Mouse (Mus musculus): ENCODE results near the gene Gusb. TPM values are rescaled to one million over a fixed set of nuclear protein-coding genes. Genes with fewer than 3 reads are reported as not detected.

Gusb gene
- total RNA-seq, 1 experiment from 2014 or later = 59.4 TPM

GRCm38 (mm10) chr5:130027696-130028095 lies 24.8 kb upstream of the Gusb start:
- no peak for ATAC-seq (replicated peaks; ENCODE audit: insufficient number of reproducible peaks, low FRiP score, low TSS enrichment, poor library complexity, severe bottlenecking)

DNA sequence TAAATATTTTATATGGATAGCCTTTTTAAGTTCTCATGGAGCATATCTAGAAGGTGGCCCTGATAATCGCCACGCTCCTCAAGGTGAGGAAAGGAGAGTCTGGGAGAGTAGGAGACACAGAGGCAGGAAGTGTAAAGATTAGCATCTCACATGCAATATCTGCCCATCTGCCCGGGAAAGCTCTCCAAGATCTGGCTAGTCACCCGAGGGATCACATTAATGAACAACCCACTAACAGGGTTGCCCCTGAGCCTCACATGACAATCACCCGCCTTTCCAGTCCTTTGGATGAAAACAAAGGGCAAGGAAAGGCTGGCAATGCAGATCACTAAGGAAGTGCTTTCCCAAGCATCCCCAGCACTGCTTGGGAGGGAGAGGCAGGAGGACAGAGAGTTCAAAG lies 24.3 kb upstream of the Gusb start:
- ATAC-seq (replicated peaks; ENCODE audit: insufficient number of reproducible peaks, low FRiP score, low TSS enrichment, poor library complexity, severe bottlenecking) = no peak

DNA sequence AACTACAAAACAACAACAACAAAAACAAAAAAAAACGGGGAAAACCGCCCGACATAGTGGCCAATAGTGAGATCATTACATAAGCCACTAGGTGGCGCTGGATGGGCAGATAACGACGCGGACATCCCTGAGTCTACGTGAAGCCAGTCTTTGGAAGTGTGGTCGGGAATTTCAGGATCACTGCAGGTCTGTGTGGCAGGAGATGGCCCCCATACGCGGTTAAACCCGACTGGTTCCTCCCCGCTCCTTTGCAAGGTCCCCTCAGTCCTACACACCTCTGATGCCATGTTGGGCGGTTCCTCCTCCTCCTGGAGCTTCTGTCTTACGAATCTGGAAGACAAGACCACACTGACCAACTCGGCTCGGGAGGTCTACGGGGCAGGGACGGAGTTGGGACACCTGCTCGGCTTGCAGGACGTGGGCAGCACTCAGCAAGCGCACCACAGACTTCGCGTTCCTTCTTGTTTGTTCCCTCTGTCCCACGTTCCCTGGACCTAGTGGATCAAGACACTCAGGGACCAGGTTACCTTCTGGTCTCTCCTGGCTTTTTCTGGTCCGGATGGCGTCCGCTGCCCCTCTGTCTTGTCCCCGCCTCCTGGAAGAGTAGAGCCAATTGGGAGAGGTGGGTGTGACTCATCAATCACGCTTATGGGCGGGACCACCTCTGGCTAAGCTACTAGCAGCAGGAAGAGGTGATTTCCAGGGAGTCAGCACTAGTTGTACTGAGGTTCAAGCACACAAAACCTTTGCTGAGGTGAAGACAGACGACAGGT lies 21.1 kb upstream of the Gusb start:
- ATAC-seq (replicated peaks; ENCODE audit: insufficient number of reproducible peaks, low FRiP score, low TSS enrichment, poor library complexity, severe bottlenecking) = peak; percentile 88

GRCm38 (mm10) chr5:130023067-130023766 lies 20.4 kb upstream of the Gusb start:
- no peak for ATAC-seq (replicated peaks; ENCODE audit: insufficient number of reproducible peaks, low FRiP score, low TSS enrichment, poor library complexity, severe bottlenecking)

- no peak for ATAC-seq (replicated peaks; ENCODE audit: insufficient number of reproducible peaks, low FRiP score, low TSS enrichment, poor library complexity, severe bottlenecking)
Measured at GRCm38 (mm10) chr5:130022366-130022765, 19.5 kb upstream of the Gusb start.

GRCm38 (mm10) chr5:130021361-130021966 lies 18.6 kb upstream of the Gusb start:
- no peak for ATAC-seq (replicated peaks; ENCODE audit: insufficient number of reproducible peaks, low FRiP score, low TSS enrichment, poor library complexity, severe bottlenecking)

- ATAC-seq (replicated peaks; ENCODE audit: insufficient number of reproducible peaks, low FRiP score, low TSS enrichment, poor library complexity, severe bottlenecking) = no peak
Measured at GRCm38 (mm10) chr5:130019461-130019860, 16.6 kb upstream of the Gusb start.

- no peak for ATAC-seq (replicated peaks; ENCODE audit: insufficient number of reproducible peaks, low FRiP score, low TSS enrichment, poor library complexity, severe bottlenecking)
Measured at GRCm38 (mm10) chr5:130015104-130015503, 12.3 kb upstream of the Gusb start.

GRCm38 (mm10) chr5:130010961-130011360 lies 8.1 kb upstream of the Gusb start:
- no peak for ATAC-seq (replicated peaks; ENCODE audit: insufficient number of reproducible peaks, low FRiP score, low TSS enrichment, poor library complexity, severe bottlenecking)

GRCm38 (mm10) chr5:130009784-130010183 lies 6.9 kb upstream of the Gusb start:
- ATAC-seq (replicated peaks; ENCODE audit: insufficient number of reproducible peaks, low FRiP score, low TSS enrichment, poor library complexity, severe bottlenecking) = no peak

- ATAC-seq (replicated peaks; ENCODE audit: insufficient number of reproducible peaks, low FRiP score, low TSS enrichment, poor library complexity, severe bottlenecking) = no peak
Measured at GRCm38 (mm10) chr5:130008034-130008590, 5.3 kb upstream of the Gusb start.

DNA sequence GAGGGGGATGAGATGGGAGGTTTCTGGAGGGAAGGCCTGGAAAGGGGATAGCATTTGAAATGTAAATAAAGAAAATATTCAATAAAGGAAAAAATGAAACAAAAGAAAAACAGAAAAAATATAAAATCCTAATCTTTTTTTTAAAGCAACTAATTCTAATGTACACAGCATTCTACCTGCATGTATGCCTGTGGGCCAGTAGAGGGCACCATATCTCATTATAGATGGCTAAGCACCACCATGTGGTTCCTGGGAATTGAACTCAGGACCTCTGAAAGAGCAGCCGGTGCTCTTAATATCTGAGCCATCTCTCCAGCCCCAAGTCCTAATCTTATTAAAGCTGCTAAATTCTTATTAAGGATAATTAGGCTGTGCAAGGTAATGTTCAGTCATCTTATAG lies 4.5 kb upstream of the Gusb start:
- no peak for ATAC-seq (replicated peaks; ENCODE audit: insufficient number of reproducible peaks, low FRiP score, low TSS enrichment, poor library complexity, severe bottlenecking)

DNA sequence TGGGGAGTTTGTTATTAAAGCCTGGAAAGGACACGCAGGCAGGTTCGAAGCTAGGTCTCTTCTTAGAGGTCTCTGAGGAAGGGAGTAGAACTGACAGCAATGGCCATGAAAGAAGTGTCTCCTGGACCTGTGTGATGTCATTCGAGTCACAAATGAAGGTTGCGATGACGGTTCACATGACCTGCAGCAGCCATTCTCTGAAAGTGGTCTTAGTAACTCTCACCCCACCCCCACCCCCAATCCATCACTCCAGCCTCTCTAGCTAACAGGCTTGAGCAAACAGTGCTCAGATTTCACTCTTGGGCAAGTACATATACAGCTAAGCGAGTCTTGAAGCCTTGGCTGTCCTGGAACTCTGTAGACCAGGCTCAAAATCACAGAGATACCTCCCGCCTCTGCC lies 380 bp upstream of the Gusb start:
- no peak for ATAC-seq (replicated peaks; ENCODE audit: insufficient number of reproducible peaks, low FRiP score, low TSS enrichment, poor library complexity, severe bottlenecking)

GRCm38 (mm10) chr5:130001356-130001987 lies 1.4 kb downstream of the Gusb start:
- peak; percentile 34 for ATAC-seq (replicated peaks; ENCODE audit: insufficient number of reproducible peaks, low FRiP score, low TSS enrichment, poor library complexity, severe bottlenecking)

- ATAC-seq (replicated peaks; ENCODE audit: insufficient number of reproducible peaks, low FRiP score, low TSS enrichment, poor library complexity, severe bottlenecking) = peak; percentile 50
Measured at GRCm38 (mm10) chr5:130000735-130001134, 2.1 kb downstream of the Gusb start.

GRCm38 (mm10) chr5:129999097-129999496 lies 3.8 kb downstream of the Gusb start:
- ATAC-seq (replicated peaks; ENCODE audit: insufficient number of reproducible peaks, low FRiP score, low TSS enrichment, poor library complexity, severe bottlenecking) = peak; percentile 19; the same call in 1 of the 2 replicates

DNA sequence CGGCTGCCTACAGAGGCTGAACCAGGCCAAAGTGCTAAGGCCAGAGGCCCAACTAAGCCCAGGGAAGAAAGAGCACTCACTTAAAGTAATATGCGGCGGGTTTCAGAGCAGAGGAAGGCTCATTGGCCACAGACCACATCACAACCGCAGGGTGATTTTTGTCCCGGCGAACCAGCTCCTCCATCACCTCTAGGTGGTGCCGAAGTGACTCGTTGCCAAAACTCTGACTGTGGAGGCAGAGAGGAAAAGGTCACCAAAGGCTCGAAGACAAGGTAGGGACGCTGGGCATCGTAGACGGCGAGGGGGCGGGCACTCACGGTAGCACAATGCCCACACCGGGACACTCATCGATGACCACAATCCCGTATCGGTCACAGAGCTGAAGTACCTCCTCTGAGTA lies 5.1 kb downstream of the Gusb start:
- no peak for ATAC-seq (replicated peaks; ENCODE audit: insufficient number of reproducible peaks, low FRiP score, low TSS enrichment, poor library complexity, severe bottlenecking)

- ATAC-seq (replicated peaks; ENCODE audit: insufficient number of reproducible peaks, low FRiP score, low TSS enrichment, poor library complexity, severe bottlenecking) = no peak
Measured at GRCm38 (mm10) chr5:129994989-129995388, 7.9 kb downstream of the Gusb start.

DNA sequence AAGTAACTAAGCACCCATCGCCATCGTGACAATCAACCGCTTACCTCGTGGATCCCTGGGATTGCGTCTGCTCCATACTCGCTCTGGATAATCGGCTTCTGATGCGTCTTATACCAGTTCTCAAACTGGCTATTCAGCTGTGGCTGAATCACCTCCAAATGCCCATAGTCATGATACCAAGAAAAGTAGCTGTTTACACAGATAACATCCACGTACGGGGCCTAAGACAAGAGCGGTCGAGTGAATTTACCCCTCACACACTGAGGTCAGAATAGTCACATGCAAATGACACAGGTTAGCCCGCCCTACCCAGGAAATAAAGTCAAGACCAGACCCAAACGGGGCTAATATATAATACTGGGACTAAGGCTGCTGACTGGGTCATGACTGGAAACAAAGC lies 9.5 kb downstream of the Gusb start:
- no peak for ATAC-seq (replicated peaks; ENCODE audit: insufficient number of reproducible peaks, low FRiP score, low TSS enrichment, poor library complexity, severe bottlenecking)

Data from monocyte, adult 5-6 weeks (primary cell).